Mouse (Mus musculus) midbrain, embryonic 16.5 days (tissue): Measurements from ENCODE around the gene Fam229a. TPM values are rescaled to one million over a fixed set of nuclear protein-coding genes. Genes with fewer than 3 reads are reported as not detected.

Experiments used
- ATAC-seq: fragments of 200-750 bp; cut with Nextera tagmentation; 2 replicates; pipeline ENCODE4 v1.8.0; 2017; ENCODE audit warnings: moderate TSS enrichment
- H3K27ac ChIP-seq: fragments of 300-500 bp; sonication (generic); 2 replicates; pipeline ENCODE4 v1.5.1; 2014; ENCODE audit warnings: mild to moderate bottlenecking, low read length, mixed read lengths
- H3K27me3 ChIP-seq: fragments of 300-500 bp; sonication (generic); 2 replicates; pipeline ENCODE4 v1.6.1; 2014; ENCODE audit warnings: low read depth, low read length, mixed read lengths; ENCODE audit not compliant: control insufficient read depth, insufficient read depth
- H3K36me3 ChIP-seq: fragments of 300-500 bp; sonication (generic); 2 replicates; pipeline ENCODE4 v1.6.1; 2014; ENCODE audit warnings: mild to moderate bottlenecking, low read length, moderate library complexity, mixed read lengths; ENCODE audit not compliant: control insufficient read depth, insufficient read depth
- H3K4me1 ChIP-seq: fragments of 300-500 bp; sonication (generic); 2 replicates; pipeline ENCODE4 v1.6.1; 2014; ENCODE audit warnings: mild to moderate bottlenecking, low read length, mixed read lengths; ENCODE audit not compliant: control insufficient read depth, insufficient read depth
- H3K4me2 ChIP-seq: fragments of 300-500 bp; sonication (generic); 2 replicates; pipeline ENCODE4 v1.6.1; 2014; ENCODE audit warnings: mild to moderate bottlenecking, low read length, mixed read lengths
- H3K4me3 ChIP-seq: fragments of 300-500 bp; sonication (generic); 2 replicates; pipeline ENCODE4 v1.5.1; 2014; ENCODE audit warnings: low read depth, mild to moderate bottlenecking, low read length, moderate library complexity, mixed read lengths
- H3K9ac ChIP-seq: fragments of 300-500 bp; sonication (generic); 2 replicates; pipeline ENCODE4 v1.6.1; 2014; ENCODE audit warnings: low read depth, low read length, mixed read lengths
- H3K9me3 ChIP-seq: fragments of 300-500 bp; sonication (generic); replicated peaks from 2 replicates; pipeline ENCODE4 v1.6.1; 2014; ENCODE audit warnings: mild to moderate bottlenecking, low read length, mixed read lengths; ENCODE audit not compliant: control insufficient read depth, poor library complexity, severe bottlenecking
- WGBS: fragments of 180-500 bp; shearing (Covaris S2); extraction: QIAGEN DNeasy Blood & Tissue Kit; methylation state at CpG from one replicate; pipeline ENCODE4 v1.1.7; 2014; 5-methylcytosine and 5-hydroxymethylcytosine counted together
- polyA plus RNA-seq: library from polyadenylated mRNA; unstranded; fragments of >200 nt; fragmentation: Nextera tagmentation; extraction: Ambion mirVana; gene quantifications from 2 replicates; pipeline ENCODE4 v1.2.1, GENCODE M21; 2015

Fam229a gene
- polyA plus RNA-seq, 1 experiment from 2014 or later: 0.94 TPM

- ATAC-seq: no peak
- no peaks in the 10 kb centered on the region for H3K9me3 ChIP-seq
- WGBS: 94% methylated on average over 6 of the region's 6 CpGs
- H3K4me3 ChIP-seq: no peak overlapping the region
- H3K27me3 ChIP-seq: no peaks in the 10 kb centered on the region
- no peak overlapping the region for H3K27ac ChIP-seq
- H3K36me3 ChIP-seq: no peaks in the 10 kb centered on the region
- H3K4me2 ChIP-seq: no peak overlapping the region
- peaks cover 7% of the 10 kb centered on the region; the same call in 1 of the 2 replicates for H3K4me1 ChIP-seq
- no peak overlapping the region for H3K9ac ChIP-seq
Measured at GRCm38 (mm10) chr4:129540012-129540411, 49.0 kb downstream of the Fam229a start.

Other genes with a start within 250 kb of the Fam229a start
- gene C77080, start 229.8 kb upstream of the Fam229a start, polyA plus RNA-seq: 6.7 and 8.2 TPM in 2 replicates
- gene Sync, start 203.6 kb upstream of the Fam229a start, polyA plus RNA-seq: 0.63 and 0.85 TPM in 2 replicates
- gene Rbbp4, start 155.8 kb upstream of the Fam229a start, polyA plus RNA-seq: 267 and 295 TPM in 2 replicates
- gene Zbtb8os, start 155.5 kb upstream of the Fam229a start, polyA plus RNA-seq: 15.1 and 17.7 TPM in 2 replicates
- 23.2 and 23.4 TPM in 2 replicates for gene Zbtb8a, start 113.1 kb upstream of the Fam229a start, polyA plus RNA-seq
- 19.1 and 19.6 TPM in 2 replicates for gene Zbtb8b, start 50.3 kb upstream of the Fam229a start, polyA plus RNA-seq
- 31.5 and 34.7 TPM in 2 replicates for gene Bsdc1, start 29.6 kb upstream of the Fam229a start, polyA plus RNA-seq
- 1.2 TPM in 2 replicates for gene Tssk3, start 168 bp upstream of the Fam229a start, polyA plus RNA-seq
- 1,543 and 1,683 TPM in 2 replicates for gene Marcksl1, start 22.4 kb downstream of the Fam229a start, polyA plus RNA-seq
- 74.7 and 83.2 TPM in 2 replicates for gene Hdac1, start 51.5 kb downstream of the Fam229a start, polyA plus RNA-seq
- gene Lck, start 82.5 kb downstream of the Fam229a start, polyA plus RNA-seq: 15.4 and 16.2 TPM in 2 replicates
- gene Fam167b, start 87.4 kb downstream of the Fam229a start, polyA plus RNA-seq: 0.26 TPM in 1 of 2 replicates, not detected in the other
- 187 and 198 TPM in 2 replicates for gene Eif3i, start 109.5 kb downstream of the Fam229a start, polyA plus RNA-seq
- 177 and 180 TPM in 2 replicates for gene Tmem234, start 109.5 kb downstream of the Fam229a start, polyA plus RNA-seq
- 3.5 and 4.1 TPM in 2 replicates for gene Dcdc2b, start 123.1 kb downstream of the Fam229a start, polyA plus RNA-seq
- 28.0 and 33.1 TPM in 2 replicates for gene Iqcc, start 127.9 kb downstream of the Fam229a start, polyA plus RNA-seq
- gene Ccdc28b, start 132.8 kb downstream of the Fam229a start, polyA plus RNA-seq: 172 and 183 TPM in 2 replicates
- gene Txlna, start 149.9 kb downstream of the Fam229a start, polyA plus RNA-seq: 42.5 and 49.8 TPM in 2 replicates
- gene Kpna6, start 181.6 kb downstream of the Fam229a start, polyA plus RNA-seq: 18.6 and 19.3 TPM in 2 replicates
- gene Tmem39b, start 205.6 kb downstream of the Fam229a start, polyA plus RNA-seq: 16.8 and 18.2 TPM in 2 replicates